Mouse (Mus musculus) thymus, adult 18-20 months (tissue): ENCODE data around the gene Grap.
A peak's percentile ranks its signal among the peaks of the same experiment; 100 is the strongest.

Experiments used
- DNase-seq, 2 experiments: peaks; one replicate each; pipeline ENCODE4 v3.0.0; 2022; ENCODE audit warnings: mixed read lengths in 2 of 2

Grap gene

DNA sequence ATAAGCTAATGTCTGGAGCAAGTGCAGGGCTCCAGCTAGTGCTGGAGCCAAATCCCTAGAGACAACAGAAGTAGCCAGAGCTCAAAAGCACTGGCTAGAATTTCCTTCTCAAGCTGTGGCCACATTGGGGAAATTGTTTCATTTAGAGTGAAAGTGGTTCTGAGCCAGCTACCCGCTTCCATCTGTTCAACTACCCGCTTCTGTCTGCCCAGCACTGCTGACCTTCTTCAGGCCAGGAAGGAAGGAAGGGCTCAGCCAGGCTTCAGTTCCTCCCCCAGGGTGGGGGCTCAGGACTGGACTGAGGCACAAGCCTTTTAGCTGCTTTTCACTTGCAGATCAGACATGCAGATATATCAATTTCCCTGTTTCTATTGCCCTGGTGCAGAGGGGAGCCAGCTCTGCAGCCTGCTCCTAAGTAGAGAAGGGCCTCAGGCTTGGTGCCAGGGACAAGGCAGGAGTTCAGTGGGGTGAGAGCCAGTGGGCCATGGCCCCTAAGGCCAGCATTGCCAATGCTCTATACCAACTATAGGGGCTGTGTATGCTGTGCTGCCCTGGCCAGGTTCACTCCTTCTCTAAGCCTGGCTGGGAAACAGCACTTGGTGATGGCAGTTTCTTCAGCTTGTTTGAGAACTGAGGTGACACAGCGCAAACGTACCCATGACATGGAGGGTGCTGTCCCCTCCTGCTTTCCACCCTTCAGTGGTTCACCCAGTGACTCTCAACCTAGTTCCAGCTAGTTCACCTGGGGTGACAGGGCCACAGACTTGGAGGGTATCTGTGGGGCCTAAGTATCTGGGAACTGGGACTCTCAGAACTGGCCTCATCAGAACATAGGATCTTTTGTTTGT lies 6.2 kb downstream of the Grap start:
- no peak for DNase-seq

DNA sequence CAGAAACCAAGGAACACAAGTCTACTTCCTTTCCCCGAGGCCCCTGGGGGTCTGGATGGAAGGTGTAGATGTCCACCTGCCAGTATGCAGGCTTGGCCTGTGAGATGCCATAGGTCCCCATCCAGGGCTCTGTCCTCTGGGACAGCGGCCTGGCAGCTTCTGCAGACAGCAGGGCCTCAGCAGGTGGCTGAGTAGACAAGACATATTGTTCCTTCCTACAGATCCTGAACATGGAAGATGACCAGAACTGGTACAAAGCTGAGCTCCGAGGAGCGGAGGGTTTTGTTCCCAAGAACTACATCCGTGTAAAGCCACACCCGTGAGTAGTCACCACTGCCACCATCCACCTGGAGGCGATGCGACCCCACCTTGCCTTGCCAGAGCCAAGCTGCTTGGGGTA lies 6.9 kb downstream of the Grap start:
- DNase-seq = no peak

DNA sequence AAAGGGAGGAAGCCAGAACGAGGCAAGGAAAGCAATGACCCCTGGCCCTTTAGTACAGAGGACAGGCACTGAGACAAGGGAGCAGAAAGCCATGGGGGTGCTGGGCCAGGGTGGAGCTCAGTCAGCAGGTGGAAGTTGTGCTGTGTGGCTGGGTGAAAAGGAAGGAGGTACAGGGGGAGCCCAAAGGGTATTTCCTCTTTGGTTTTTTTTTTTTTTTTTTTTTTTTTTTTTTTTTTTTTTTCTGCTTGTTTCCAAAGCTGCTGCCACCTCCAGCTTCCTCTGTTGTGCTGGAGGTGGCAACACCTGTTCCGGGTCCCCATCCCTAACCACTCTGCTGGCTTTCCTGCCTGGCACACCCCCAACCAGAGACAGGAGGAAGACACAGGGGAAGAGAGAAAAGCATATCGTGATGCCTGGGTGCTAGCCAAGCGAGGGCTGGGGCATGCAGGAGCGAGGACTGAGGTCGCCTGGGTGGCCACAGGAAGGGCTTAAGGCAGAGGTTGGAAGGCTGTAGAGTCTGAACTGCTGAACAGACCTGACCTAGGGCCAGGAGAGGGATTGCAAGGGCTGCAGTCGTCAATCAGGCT lies 7.8 kb downstream of the Grap start:
- peak in 1 of 2 experiments; percentile 62 for DNase-seq

DNA sequence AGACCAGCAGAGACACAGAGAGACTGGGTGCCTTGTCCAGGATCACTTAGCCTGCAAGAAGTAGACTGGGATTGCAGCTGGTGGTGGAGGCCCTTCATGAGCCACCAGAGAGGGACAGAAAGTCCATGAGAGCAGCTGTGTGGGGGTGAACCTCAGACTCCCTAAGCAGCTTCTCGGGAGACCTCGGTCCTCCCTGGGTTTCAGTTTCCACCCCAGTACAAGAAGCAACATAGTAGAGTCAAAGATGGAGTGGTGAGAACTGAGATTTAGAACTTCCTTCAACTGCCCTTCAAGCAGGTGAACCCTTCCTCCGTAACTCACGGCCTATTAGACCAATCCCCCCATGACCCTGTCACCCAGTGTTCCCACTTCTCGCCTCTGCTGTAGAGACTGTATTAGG lies 9.1 kb downstream of the Grap start:
- DNase-seq = no peak

- no peak for DNase-seq
Measured at GRCm38 (mm10) chr11:61665401-61665800, 12.3 kb downstream of the Grap start.

GRCm38 (mm10) chr11:61665991-61666799 lies 13.1 kb downstream of the Grap start:
- DNase-seq = no peak

GRCm38 (mm10) chr11:61667248-61667647 lies 14.2 kb downstream of the Grap start:
- DNase-seq = no peak

GRCm38 (mm10) chr11:61667782-61668181 lies 14.7 kb downstream of the Grap start:
- no peak for DNase-seq

DNA sequence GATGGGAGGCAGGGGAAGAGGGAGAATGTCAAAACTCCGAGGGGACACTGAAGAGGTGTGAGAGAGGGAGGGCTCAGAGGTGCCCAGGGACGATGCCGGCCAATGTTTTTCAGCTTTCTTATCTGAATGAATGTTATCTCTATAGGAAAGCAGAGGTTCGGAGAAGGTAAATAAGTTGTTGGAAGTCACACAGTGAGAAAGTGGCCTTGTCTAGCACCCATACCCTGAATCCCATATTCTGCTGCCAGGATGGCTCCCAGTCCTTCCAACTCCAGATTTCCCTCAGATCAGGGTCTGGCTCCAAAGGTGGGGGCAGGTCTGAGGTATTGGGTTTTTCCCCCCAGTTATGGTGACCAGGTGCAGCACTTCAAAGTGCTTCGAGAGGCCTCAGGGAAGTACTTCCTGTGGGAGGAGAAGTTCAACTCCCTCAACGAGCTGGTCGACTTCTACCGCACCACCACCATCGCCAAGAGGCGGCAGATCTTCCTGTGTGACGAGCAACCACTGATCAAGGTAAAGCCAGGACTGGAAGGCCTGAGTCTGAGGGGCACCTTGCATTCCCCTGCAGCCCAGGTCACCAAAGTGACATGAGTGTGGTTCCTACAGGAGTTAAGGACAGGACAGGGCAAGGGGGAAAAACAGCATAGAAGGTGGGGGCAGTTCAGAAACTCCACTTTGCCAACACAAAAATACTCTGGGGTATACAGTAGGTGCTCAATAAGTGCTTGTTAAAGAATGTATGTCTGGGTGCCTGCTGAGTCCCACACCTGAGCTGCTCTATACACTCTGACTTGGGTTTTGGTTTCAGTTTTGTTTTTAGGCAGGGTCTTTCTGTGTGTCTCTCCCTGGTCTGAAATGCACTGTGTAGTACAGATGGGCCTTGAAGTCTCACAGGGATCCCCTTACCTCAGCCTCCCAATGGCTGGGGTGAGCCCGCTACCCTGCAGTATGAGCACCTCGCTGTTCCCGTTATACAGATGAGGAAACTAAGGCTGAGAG lies 16.7 kb downstream of the Grap start:
- peak; percentile 31 to 56 for DNase-seq

GRCm38 (mm10) chr11:61671781-61672383 lies 18.8 kb downstream of the Grap start:
- DNase-seq = no peak

GRCm38 (mm10) chr11:61673686-61674085 lies 20.6 kb downstream of the Grap start:
- DNase-seq = no peak

- no peak for DNase-seq
Measured at GRCm38 (mm10) chr11:61674151-61674838, 21.2 kb downstream of the Grap start.

DNA sequence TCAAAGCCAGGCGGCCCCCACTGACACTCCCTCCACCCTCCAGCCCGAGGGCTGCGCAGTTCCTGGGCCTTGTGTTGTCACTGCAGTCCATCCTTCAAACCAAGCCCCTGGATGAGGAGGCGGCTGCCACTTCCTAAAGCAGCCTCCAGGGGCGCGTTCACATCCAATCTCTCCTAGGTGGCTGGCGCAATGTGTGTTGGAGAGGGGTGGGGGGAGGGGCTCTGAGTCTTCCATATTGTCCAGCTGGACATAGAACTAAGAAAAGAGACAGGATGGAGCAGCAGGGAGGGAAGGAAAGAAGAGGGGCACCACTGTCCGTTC lies 21.7 kb downstream of the Grap start:
- DNase-seq = no peak

GRCm38 (mm10) chr11:61675332-61675731 lies 22.3 kb downstream of the Grap start:
- DNase-seq = no peak

DNA sequence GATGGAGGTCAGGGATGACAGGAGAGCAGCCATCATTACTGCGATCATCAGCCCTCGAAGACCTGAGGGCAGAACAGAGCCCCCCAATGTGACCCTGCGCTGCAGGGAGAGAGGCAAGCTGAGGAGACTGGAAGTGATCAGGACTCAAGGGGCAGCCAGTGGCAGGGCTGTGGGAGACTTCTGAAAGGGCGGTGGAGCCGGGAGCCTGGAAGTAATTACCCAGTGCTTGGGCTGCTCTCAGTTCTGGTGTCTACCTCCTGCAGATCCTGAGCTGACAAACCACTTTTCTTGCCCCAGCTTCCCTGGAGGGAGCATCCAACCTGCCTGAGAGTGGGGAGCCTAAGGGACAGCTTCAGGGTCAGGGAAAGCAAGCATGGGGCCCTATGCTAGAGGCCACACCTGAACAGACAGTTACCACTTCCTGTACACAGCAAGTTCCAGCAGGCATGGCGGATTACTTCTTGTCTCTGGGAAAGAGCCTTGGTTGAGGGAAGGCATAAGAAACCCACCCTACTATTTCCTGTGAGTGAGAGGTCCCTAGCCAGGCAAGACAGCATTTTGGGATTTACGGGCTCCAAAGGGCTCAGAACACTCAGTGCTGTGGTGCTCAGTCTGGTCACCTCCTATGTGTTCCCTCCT lies 23.3 kb downstream of the Grap start:
- DNase-seq = no peak

GRCm38 (mm10) chr11:61677709-61678108 lies 24.6 kb downstream of the Grap start:
- DNase-seq = no peak

- DNase-seq = no peak
Measured at GRCm38 (mm10) chr11:61679091-61679866, 26.2 kb downstream of the Grap start.

- peak; percentile 39 to 46 for DNase-seq
Measured at GRCm38 (mm10) chr11:61683907-61684731, 31.1 kb downstream of the Grap start, which contains the start of gene Fam83g. Gene Fam83g (plus strand): TSS chr11:61684091.

DNA sequence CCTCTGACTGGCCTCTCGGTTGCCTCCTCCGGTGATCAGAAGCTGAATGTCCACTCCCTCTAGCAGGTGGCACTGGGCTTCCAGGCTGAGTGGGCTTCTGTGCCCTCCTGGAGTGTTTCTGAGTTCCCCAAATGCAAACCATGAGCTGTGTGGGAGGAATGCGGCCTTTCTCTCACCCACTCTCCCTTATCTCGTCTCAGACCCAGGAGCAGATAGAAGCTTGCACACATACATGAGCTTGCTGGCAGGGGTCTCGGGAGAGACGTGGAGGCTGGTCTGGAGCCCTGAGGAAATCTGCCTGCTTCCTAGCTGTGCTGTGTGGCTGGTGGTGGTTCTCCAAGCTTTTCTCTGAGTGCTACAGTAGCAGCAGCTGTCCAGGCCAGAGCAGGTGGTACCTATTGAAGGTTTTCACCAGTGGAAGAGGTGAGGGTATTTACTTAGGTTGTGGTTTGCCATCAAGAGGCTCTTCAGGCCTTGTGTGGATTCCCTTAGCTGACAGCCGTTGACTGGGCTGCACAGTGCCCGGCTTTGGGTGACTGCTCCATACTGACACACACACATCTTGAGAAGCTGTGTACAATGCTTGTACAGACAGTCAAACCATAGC lies 32.2 kb downstream of the Grap start:
- no peak for DNase-seq
